Mouse (Mus musculus) thymus, postnatal 25 days (tissue): Measurements from ENCODE around the gene Dph6.
"Not testable (repeated sequence)": the region's sequence is repeated elsewhere in the genome, so short reads cannot be mapped to it uniquely, and the experiment has no call there.

ENCODE experiments used
- DNase-seq: peaks from one replicate; pipeline ENCODE4 v3.0.0; 2022

Dph6 gene

DNA sequence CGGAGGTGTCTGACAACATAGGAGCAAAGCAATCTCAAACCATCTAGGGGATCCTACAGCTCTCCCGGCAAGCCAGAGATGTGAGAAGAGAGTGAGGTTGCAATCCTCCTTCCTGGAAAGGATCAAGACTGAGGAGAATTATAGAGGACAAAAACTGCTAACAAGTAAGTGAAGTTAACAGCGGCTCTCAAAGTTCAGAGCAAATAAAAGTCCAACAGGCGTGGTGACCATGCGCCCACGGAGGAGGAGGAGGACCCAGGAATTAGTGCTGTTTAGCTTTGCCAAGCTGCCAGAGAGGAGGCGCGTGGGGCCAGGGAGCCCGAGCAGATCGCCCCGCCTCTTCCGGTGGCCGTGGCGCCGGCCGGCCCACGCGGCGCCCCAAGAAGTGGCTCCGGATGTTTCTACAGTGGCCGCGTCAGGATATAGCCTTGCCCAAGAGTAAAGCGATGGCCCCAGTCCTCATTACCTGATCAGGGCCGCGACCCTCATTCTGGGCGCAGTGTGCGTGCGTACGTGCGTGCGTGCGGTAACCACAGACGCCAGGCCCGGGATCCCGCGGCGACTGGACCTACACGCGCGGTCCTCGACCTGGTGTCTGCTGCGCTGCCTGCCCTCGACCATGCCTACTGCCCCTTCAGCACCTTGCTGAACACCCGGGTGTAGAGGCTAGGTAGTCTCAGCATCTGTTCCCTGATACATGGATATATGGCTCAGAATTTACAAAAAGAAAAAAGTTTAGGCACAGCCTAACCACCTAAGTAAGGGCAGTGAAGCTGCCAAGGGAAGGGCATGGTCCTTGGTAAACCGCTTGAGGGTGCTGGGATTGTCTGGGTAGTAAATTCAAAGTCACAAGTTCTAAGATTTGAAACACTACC, at the start of gene Dph6:
Gene Dph6 (minus strand): TSS at position 600 of the 875 bp plus-strand sequence.
- peak; percentile 81 for DNase-seq

- no peak for DNase-seq
Measured at GRCm38 (mm10) chr2:114700966-114701685, 46.4 kb upstream of the Dph6 start.

DNA sequence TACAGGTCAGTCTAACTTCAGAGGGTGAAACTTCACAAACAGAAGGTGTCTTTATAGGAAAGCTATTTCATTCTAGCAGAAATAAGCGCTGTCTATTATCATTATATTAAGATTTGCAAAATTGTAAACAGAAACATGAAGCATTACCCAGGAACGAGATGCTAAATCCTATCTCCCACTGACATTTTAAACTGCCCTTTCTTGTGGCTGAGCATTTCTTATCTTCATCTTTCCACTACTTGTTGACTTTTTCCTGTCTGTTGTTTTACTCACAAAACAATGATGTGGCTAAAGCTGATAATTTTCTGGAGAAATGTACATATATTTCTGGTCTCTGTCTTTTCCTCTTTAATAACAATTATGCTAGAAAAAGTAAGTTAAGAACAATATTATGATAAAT, 36.8 kb upstream of the Dph6 start:
- no peak for DNase-seq

DNA sequence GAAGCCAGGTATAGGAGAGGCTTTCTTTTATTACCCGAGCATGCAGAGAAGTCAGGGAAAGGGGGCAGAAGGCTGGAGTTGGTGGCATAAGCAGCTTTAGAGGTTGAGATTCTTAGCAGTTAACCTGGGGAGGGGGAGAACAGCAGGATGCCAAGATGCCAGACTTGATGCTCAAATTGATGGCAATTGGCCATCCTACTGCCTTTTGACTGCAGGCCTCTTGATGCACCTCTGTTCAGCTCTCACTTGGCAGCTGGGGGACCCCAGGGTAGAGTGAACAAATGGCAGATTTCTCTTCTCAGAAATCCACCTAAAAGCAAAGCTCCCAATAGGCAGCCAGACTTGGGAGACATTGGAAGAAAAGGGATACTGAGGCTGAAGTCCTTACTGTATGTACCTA, 32.7 kb upstream of the Dph6 start:
- no peak for DNase-seq

DNA sequence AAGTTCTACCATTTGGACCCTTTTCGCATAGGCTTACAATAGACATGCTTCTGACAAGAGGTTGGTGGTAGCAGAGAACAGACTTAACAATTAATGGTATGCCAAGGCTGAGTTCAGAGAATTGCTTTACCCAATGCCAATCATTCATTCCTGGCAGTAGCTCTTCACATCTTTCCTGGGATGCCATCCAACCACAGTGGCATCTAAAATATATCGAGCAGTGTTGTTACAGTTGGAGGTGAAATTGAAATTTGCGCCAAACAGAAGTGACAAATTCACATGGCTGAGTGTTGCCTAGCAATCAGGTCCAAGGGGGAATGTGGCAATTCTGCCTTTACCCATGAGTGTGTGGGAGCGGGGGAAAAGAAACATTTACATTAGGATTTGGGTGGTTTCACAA, 32.3 kb upstream of the Dph6 start:
- no peak for DNase-seq

DNA sequence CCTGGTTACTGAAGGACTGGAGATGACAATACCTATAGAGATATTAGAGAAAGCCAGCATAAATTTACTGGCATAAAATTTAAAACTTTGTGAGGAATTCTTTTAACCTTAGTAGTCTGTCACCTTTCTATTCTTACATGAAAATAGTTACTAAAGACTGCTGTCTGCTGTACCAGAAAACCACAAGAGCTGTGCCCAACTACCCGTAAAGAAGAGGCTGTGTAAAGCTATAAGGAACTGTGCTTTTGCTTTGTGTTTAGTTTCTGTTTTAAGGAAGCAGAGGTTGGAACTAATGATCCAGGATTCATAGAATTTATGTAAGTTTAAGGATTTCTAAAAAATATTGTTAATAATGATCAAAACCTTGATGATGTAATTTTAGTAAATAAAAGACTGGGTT, 19.1 kb upstream of the Dph6 start:
- no peak for DNase-seq

GRCm38 (mm10) chr2:114670983-114671382, 16.2 kb upstream of the Dph6 start:
- no peak for DNase-seq

GRCm38 (mm10) chr2:114658954-114659353, 4.2 kb upstream of the Dph6 start:
- no peak for DNase-seq

DNA sequence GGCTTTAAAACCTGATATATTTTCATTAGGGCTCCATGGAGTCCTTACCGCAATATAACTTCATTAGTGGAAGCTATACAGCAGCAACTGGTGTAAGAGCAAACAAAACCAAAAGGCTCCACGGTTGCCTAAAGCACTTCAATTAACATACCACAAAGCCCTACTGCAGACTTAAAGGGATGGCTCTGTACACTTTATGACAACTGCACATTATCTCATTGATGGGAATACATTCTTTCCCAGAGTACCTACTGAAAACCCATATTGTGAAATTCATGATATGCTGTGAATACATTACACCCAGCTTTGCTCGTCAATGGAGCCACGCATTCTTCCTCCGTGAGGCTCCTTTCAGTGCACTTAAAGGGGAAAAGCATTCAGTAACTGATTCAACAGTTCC, 8.5 kb downstream of the Dph6 start:
- no peak for DNase-seq

GRCm38 (mm10) chr2:114643832-114644231, 10.9 kb downstream of the Dph6 start:
- no peak for DNase-seq

DNA sequence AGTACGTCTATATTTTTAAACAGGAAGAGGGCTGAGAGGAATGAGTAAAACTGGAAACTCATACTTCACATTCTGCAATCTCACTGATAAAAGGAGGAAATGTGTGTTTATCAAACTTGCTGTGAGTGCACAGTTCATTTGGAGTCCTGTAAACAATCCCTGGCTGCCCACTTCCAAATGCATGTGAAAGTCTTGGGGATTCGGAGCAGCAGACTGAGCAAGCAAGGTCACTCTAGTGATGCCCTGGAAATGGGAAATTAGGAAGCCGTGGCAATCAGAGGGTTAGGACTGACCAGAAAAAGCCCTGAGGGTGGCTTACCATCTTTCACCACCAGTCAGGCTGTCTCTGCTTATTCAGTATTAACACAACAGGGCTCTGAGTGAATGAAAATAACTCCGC, 30.1 kb downstream of the Dph6 start:
- DNase-seq, result no peak

DNA sequence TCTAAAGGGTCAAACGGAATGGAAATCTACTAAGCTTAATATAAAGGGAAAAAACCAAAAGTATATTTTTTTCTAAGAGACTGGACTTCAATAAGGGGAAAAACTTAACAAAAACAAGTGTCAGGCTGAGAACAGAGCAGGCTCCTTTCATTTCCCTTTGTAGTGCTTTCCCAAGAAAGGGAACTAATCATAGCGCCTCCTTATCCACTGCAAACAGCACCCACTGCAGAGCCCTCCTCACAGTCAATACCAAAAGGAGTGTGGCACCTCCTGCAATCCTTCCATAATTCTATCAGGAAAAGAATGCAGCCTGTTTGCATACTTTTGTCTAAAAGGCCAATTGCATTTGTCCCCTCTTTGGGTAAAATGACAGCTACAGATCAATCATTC, 32.2 kb downstream of the Dph6 start:
- DNase-seq, result no peak

DNA sequence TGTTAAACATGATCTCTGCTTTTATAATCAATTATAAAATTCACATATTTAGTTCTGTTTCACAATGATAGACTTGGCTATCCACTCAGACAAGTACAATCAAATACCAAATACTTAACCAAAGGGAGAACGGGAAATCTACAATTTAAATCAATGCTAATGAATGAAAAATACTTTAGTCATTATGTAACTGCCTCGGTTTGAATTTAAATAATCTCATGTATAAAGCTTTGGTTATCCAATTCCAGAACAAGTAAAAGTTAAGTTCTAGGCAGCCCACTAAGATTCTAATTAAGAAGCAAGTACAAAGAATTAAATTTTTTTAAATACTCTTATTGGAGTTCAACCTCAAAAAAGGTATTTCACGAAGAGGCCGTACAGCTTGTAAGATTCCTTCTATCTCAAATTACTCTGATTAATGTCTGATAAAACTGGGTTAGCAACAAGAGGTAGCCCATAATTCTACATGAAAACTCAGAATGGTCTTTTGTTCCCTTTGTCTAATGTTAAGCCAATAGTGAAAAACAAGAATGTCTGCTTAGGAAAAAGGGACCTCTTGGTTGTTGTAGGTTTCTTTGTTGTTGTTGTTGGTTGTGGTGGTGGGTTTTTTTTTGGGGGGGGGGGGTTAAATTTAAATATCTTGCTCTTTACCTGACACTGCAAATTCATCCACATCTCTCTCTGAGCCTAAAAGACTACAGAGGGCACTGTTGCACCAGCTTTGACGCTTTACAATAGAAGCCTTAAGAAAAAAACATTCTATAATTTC, 32.8 kb downstream of the Dph6 start:
- no peak for DNase-seq

DNA sequence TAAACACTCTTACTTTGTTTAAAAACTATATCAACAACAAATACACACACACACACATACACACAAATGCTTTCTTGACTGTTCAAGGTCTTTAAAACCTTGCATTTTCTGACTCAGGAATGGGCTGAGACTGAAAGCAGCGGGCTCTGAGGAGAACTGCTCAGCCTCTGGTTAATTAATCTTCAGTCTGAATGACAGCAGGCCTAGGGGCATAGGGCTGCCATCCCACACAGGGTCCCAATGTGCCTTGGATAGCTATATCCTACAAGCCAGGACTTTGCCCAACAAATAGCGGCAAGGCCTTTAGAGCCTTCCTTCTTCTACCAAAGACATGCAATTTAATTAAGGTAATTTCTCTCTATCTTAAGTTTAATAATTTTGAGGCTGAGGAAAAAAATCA, 43.2 kb downstream of the Dph6 start:
- DNase-seq, result no peak

- no peak for DNase-seq
Measured at GRCm38 (mm10) chr2:114610110-114610509, 44.7 kb downstream of the Dph6 start.

GRCm38 (mm10) chr2:114605202-114605601, 49.6 kb downstream of the Dph6 start:
- DNase-seq, result not testable (repeated sequence)

GRCm38 (mm10) chr2:114601174-114601573, 53.6 kb downstream of the Dph6 start:
- no peak for DNase-seq

GRCm38 (mm10) chr2:114599793-114600192, 55.0 kb downstream of the Dph6 start:
- DNase-seq, result no peak

GRCm38 (mm10) chr2:114593393-114593792, 61.4 kb downstream of the Dph6 start:
- DNase-seq, result no peak

- DNase-seq, result no peak
Measured at GRCm38 (mm10) chr2:114580714-114581113, 74.0 kb downstream of the Dph6 start.

- no peak for DNase-seq
Measured at GRCm38 (mm10) chr2:114543000-114543622, 111.7 kb downstream of the Dph6 start.

DNA sequence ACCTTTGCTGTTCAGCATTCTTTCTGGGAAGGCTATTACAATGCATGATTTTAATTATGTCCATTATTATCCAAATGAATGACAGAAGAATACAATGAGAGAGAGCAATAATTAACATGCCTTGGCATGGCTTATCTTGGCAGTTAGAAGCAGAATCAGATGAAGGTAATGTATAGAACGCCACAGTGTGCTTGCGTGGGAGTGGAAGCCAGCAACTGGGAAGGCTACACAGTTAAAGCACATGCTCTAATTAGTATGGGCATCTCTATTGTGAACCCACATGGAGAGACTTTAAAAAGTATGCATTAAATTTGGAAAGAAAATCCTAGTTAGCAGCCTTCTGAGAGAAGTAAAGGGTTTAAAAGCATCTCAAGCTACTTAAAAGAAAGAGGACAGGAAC, 112.4 kb downstream of the Dph6 start:
- DNase-seq, result no peak

DNA sequence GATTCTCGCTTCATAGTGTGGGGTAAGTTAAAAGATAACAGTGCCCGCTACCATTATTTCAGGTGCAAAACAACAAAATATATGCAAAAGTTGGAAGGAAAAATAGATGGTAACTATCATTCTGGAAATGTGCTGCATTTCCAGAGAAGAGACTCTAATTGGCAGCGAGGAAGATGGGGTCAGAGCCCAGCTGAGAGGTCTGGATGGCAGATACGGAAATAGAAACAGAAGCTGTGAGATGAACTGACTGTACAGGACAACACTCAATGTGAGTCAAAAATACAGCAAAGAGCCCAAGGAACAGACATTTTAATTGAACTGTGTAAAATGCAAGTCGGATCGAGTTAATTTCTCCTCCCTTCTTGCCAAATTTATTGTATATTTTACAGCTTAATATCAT, 114.3 kb downstream of the Dph6 start:
- no peak for DNase-seq
